Mouse (Mus musculus) megakaryocyte, embryonic 14.5 days (primary cell): ENCODE data around the gene Tagln.

Experiments used
- FLI1 ChIP-seq: IDR thresholded peaks from 2 replicates; pipeline ENCODE4 v1.6.1; 2012; ENCODE audit warnings: low read length, inconsistent platforms, mixed read lengths
- GATA1 ChIP-seq: IDR thresholded peaks from 3 replicates; pipeline ENCODE4 v1.6.1; 2012; ENCODE audit warnings: mixed read lengths, low read length, inconsistent platforms, borderline replicate concordance

DNA sequence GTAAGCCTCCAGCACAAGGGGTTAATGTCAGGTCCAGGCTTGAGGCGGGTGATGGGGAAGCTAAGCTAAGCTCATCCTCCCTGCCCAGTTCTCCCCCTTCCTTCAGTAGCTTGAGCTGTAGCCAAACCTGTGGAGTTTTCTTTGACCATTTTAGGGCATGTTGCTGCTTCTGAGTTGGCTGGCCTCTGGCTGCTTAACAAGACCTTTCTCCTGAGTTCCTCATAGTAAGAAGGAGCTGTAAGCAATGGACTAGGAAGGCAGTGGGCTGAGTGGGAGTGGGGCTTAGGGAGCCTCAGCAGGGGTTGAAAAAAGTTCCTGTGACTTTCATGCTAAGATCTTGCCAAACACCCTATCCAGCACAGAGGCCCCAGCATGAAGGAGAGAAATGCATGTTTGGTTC lies 16.0 kb downstream of the Tagln start:
- TF ChIP-seq GATA1 (no peak), FLI1 (no peak)
